Mouse (Mus musculus): ENCODE results near the gene Galr2. TPM values are rescaled to one million over a fixed set of nuclear protein-coding genes. Genes with fewer than 3 reads are reported as not detected.
"Not testable (repeated sequence)": the region's sequence is repeated elsewhere in the genome, so short reads cannot be mapped to it uniquely, and the experiment has no call there.

The Galr2 gene
- polyA plus RNA-seq, 1 experiment from 2014 or later, result 0.31 TPM

- 89% methylated on average over 11 of the region's 11 CpGs for WGBS
These were observed 15.4 kb upstream of the Galr2 start for GRCm38 (mm10) chr11:116265352-116265751.

GRCm38 (mm10) chr11:116265850-116266249, 14.9 kb upstream of the Galr2 start:
- Histone ChIP-seq H3K4me3 (ENCODE audit: low read length) (no peak overlapping the region), H3K4me1 (ENCODE audit: control insufficient read depth, insufficient read depth, low read length) (no peaks in the 10 kb centered on the region), H3K27me3 (replicated peaks; ENCODE audit: control insufficient read depth, insufficient read depth, low read length) (no peaks in the 10 kb centered on the region), H3K9me3 (ENCODE audit: control insufficient read depth, low read length) (no peaks in the 10 kb centered on the region), H3K4me2 (ENCODE audit: low read depth, low read length) (no peak overlapping the region), H3K27ac (ENCODE audit: low read length) (no peak overlapping the region), H3K9ac (ENCODE audit: low read depth, low read length) (no peak overlapping the region), H3K36me3 (ENCODE audit: control insufficient read depth, insufficient read depth, low read length) (peaks cover 31% of the 10 kb centered on the region)
- WGBS, result 90% methylated on average over 4 of the region's 4 CpGs
- no peak for ATAC-seq

More at GRCm38 (mm10) chr11:116265352-116265751, 15.4 kb upstream of the Galr2 start:
- ATAC-seq, result no peak
- Histone ChIP-seq H3K9me3 (ENCODE audit: control insufficient read depth, low read length) (no peaks in the 10 kb centered on the region), H3K4me1 (ENCODE audit: control insufficient read depth, insufficient read depth, low read length) (peaks cover 4% of the 10 kb centered on the region; the same call in 1 of the 2 replicates), H3K4me2 (ENCODE audit: low read depth, low read length) (no peak overlapping the region), H3K9ac (ENCODE audit: low read depth, low read length) (no peak overlapping the region), H3K27ac (ENCODE audit: low read length) (no peak overlapping the region), H3K36me3 (ENCODE audit: control insufficient read depth, insufficient read depth, low read length) (peaks cover 30% of the 10 kb centered on the region), H3K4me3 (ENCODE audit: low read length) (no peak overlapping the region), H3K27me3 (replicated peaks; ENCODE audit: control insufficient read depth, insufficient read depth, low read length) (no peaks in the 10 kb centered on the region)

- H3K4me1 ChIP-seq (ENCODE audit: control insufficient read depth, insufficient read depth, low read length), result peaks cover 3% of the 10 kb centered on the region
- H3K4me2 ChIP-seq (ENCODE audit: low read depth, low read length), result no peak overlapping the region
- H3K27ac ChIP-seq (ENCODE audit: low read length), result peak overlapping the region; percentile 57; the same call in 1 of the 2 replicates
- no peak overlapping the region for H3K4me3 ChIP-seq (ENCODE audit: low read length)
- no peaks in the 10 kb centered on the region for H3K27me3 ChIP-seq (replicated peaks; ENCODE audit: control insufficient read depth, insufficient read depth, low read length)
- peaks cover 30% of the 10 kb centered on the region for H3K36me3 ChIP-seq (ENCODE audit: control insufficient read depth, insufficient read depth, low read length)
- H3K9ac ChIP-seq (ENCODE audit: low read depth, low read length), result peak overlapping the region; percentile 53; the same call in 1 of the 2 replicates
- no peaks in the 10 kb centered on the region for H3K9me3 ChIP-seq (ENCODE audit: control insufficient read depth, low read length)
- WGBS, result 83% methylated on average over 8 of the region's 8 CpGs
- no peak for ATAC-seq
These were observed 13.1 kb upstream of the Galr2 start for GRCm38 (mm10) chr11:116267637-116268036.

GRCm38 (mm10) chr11:116268313-116268712, 12.4 kb upstream of the Galr2 start:
- peak; percentile 61 for ATAC-seq
- Histone ChIP-seq H3K9me3 (ENCODE audit: control insufficient read depth, low read length) (no peaks in the 10 kb centered on the region), H3K9ac (ENCODE audit: low read depth, low read length) (0 out of 2 replicates have a peak overlapping the region, but pooled peaks have one; percentile 53), H3K27me3 (replicated peaks; ENCODE audit: control insufficient read depth, insufficient read depth, low read length) (no peaks in the 10 kb centered on the region), H3K4me2 (ENCODE audit: low read depth, low read length) (no peak overlapping the region), H3K4me1 (ENCODE audit: control insufficient read depth, insufficient read depth, low read length) (peaks cover 9% of the 10 kb centered on the region), H3K27ac (ENCODE audit: low read length) (peak overlapping the region; percentile 57), H3K4me3 (ENCODE audit: low read length) (no peak overlapping the region), H3K36me3 (ENCODE audit: control insufficient read depth, insufficient read depth, low read length) (peaks cover 26% of the 10 kb centered on the region)
- 83% methylated on average over 6 of the region's 6 CpGs for WGBS

- Histone ChIP-seq H3K36me3 (ENCODE audit: control insufficient read depth, insufficient read depth, low read length) (peaks cover 19% of the 10 kb centered on the region), H3K27ac (ENCODE audit: low read length) (no peak overlapping the region), H3K9ac (ENCODE audit: low read depth, low read length) (no peak overlapping the region), H3K9me3 (ENCODE audit: control insufficient read depth, low read length) (no peaks in the 10 kb centered on the region), H3K4me1 (ENCODE audit: control insufficient read depth, insufficient read depth, low read length) (peaks cover 9% of the 10 kb centered on the region), H3K27me3 (replicated peaks; ENCODE audit: control insufficient read depth, insufficient read depth, low read length) (no peaks in the 10 kb centered on the region), H3K4me3 (ENCODE audit: low read length) (no peak overlapping the region), H3K4me2 (ENCODE audit: low read depth, low read length) (no peak overlapping the region)
- no peak for ATAC-seq
- 88% methylated on average over 8 of the region's 8 CpGs for WGBS
These were observed 11.2 kb upstream of the Galr2 start for GRCm38 (mm10) chr11:116269560-116269959.

- Histone ChIP-seq H3K9me3 (ENCODE audit: control insufficient read depth, low read length) (no peaks in the 10 kb centered on the region), H3K4me1 (ENCODE audit: control insufficient read depth, insufficient read depth, low read length) (peaks cover 9% of the 10 kb centered on the region), H3K36me3 (ENCODE audit: control insufficient read depth, insufficient read depth, low read length) (peaks cover 8% of the 10 kb centered on the region), H3K27me3 (replicated peaks; ENCODE audit: control insufficient read depth, insufficient read depth, low read length) (no peaks in the 10 kb centered on the region), H3K4me3 (ENCODE audit: low read length) (peak overlapping the region; percentile 96), H3K9ac (ENCODE audit: low read depth, low read length) (peak overlapping the region; percentile 95), H3K27ac (ENCODE audit: low read length) (no peak overlapping the region), H3K4me2 (ENCODE audit: low read depth, low read length) (peak overlapping the region; percentile 84)
- no peak for ATAC-seq
- WGBS, result 47% methylated on average over 12 of the region's 12 CpGs
These were observed 7.9 kb upstream of the Galr2 start for GRCm38 (mm10) chr11:116272589-116273468.

GRCm38 (mm10) chr11:116273469-116274044, 7.2 kb upstream of the Galr2 start:
- Histone ChIP-seq H3K9ac (ENCODE audit: low read depth, low read length) (peak overlapping the region; percentile 95), H3K4me3 (ENCODE audit: low read length) (peak overlapping the region; percentile 96), H3K4me2 (ENCODE audit: low read depth, low read length) (peak overlapping the region; percentile 84), H3K4me1 (ENCODE audit: control insufficient read depth, insufficient read depth, low read length) (peaks cover 9% of the 10 kb centered on the region), H3K36me3 (ENCODE audit: control insufficient read depth, insufficient read depth, low read length) (peaks cover 4% of the 10 kb centered on the region), H3K27ac (ENCODE audit: low read length) (peak overlapping the region; percentile 86), H3K9me3 (ENCODE audit: control insufficient read depth, low read length) (no peaks in the 10 kb centered on the region), H3K27me3 (replicated peaks; ENCODE audit: control insufficient read depth, insufficient read depth, low read length) (no peaks in the 10 kb centered on the region)
- 0% methylated on average over 39 of the region's 39 CpGs for WGBS
- ATAC-seq, result peak; percentile 69

GRCm38 (mm10) chr11:116274045-116274666, 6.6 kb upstream of the Galr2 start, which contains the start of gene Srp68:
Srp68 (minus strand) TSS chr11:116274217.
- Histone ChIP-seq H3K27ac (ENCODE audit: low read length) (peak within 1 kb of the TSS; percentile 86), H3K36me3 (ENCODE audit: control insufficient read depth, insufficient read depth, low read length) (peaks cover 4% of the 10 kb centered on the region), H3K27me3 (replicated peaks; ENCODE audit: control insufficient read depth, insufficient read depth, low read length) (no peaks in the 10 kb centered on the region), H3K9ac (ENCODE audit: low read depth, low read length) (peak within 1 kb of the TSS; percentile 95), H3K4me3 (ENCODE audit: low read length) (peak within 1 kb of the TSS; percentile 96), H3K9me3 (ENCODE audit: control insufficient read depth, low read length) (no peaks in the 10 kb centered on the region), H3K4me2 (ENCODE audit: low read depth, low read length) (peak within 1 kb of the TSS; percentile 84), H3K4me1 (ENCODE audit: control insufficient read depth, insufficient read depth, low read length) (peaks cover 9% of the 10 kb centered on the region)
- ATAC-seq, result peak; percentile 99
- WGBS, result 2% methylated on average over 32 of the region's 32 CpGs

- not testable (repeated sequence) for H3K27ac ChIP-seq (ENCODE audit: low read length); H3K4me2 ChIP-seq (ENCODE audit: low read depth, low read length); H3K9me3 ChIP-seq (ENCODE audit: control insufficient read depth, low read length); H3K36me3 ChIP-seq (ENCODE audit: control insufficient read depth, insufficient read depth, low read length); H3K4me3 ChIP-seq (ENCODE audit: low read length); ATAC-seq; H3K9ac ChIP-seq (ENCODE audit: low read depth, low read length)
- peaks cover 21% of the 10 kb centered on the region for H3K4me1 ChIP-seq (ENCODE audit: control insufficient read depth, insufficient read depth, low read length)
- peaks cover 21% of the 10 kb centered on the region for H3K27me3 ChIP-seq (replicated peaks; ENCODE audit: control insufficient read depth, insufficient read depth, low read length)
- 93% methylated on average over 1 of the region's 1 CpGs for WGBS
These were observed 3.6 kb upstream of the Galr2 start for GRCm38 (mm10) chr11:116277184-116277583.
